Mouse (Mus musculus) small intestine, adult 2 months (tissue): ENCODE measurements around the gene Sertad2.

ENCODE experiments used
- CTCF ChIP-seq: fragments of 200-500 bp; IDR thresholded peaks from 2 replicates; pipeline ENCODE4 v1.5.1; 2012; ENCODE audit warnings: low read depth, mild to moderate bottlenecking, control low read depth, inconsistent platforms, low read length, moderate library complexity, mixed read lengths; ENCODE audit not compliant: insufficient replicate concordance, insufficient read length; ENCODE audit errors: extremely low read depth
- POLR2A ChIP-seq: fragments of 200-500 bp; IDR thresholded peaks from 2 replicates; pipeline ENCODE4 v1.6.1; 2012; ENCODE audit warnings: low read depth, mild to moderate bottlenecking, control low read depth, inconsistent platforms, low read length, moderate library complexity

DNA sequence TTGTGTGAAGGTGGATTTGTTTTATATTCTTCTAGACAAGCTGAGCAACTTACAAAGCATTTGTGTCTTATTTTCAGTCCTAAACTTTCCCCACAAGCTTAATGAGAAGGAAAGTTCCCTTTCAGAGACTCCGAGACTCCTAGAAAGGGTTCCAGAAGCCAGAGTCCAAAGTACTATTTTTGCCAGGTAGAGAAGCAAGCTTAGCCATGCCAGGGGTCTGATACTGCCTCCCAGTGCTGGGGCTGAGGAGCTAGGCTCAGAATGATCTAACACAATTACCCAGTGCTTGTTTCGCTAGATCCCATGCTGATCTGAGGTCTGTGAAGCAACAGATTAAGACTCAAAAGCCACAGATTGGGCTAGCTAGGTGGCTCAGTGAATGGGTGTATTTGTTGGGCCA, 84.1 kb downstream of the Sertad2 start:
- TF ChIP-seq POLR2A = no peak
- no peak for TF ChIP-seq CTCF
